Mouse (Mus musculus): ENCODE measurements at regions not wholly inside any gene's neighbourhood (a gene's known extent, or its start where the extent isn't known, plus 50 kb on each side); places are given as distances from the start of the nearest gene placed in this dataset.
"Not testable (repeated sequence)": the region's sequence is repeated elsewhere in the genome, so short reads cannot be mapped to it uniquely, and the experiment has no call there.

- no peak for DNase-seq (ENCODE audit: low spot score)
- Histone ChIP-seq H3K4me3 (no peak overlapping the region), H3K36me3 (no peaks in the 10 kb centered on the region), H3K9me3 (replicated peaks) (no peaks in the 10 kb centered on the region), H3K27me3 (ENCODE audit: low read depth, poor library complexity, severe bottlenecking) (no peaks in the 10 kb centered on the region), H3K4me1 (no peaks in the 10 kb centered on the region), H3K27ac (no peak overlapping the region)
Measured at GRCm38 (mm10) chr1:13042326-13042725, 1628.4 kb downstream of the A830018L16Rik start.

GRCm38 (mm10) chr1:13050140-13050775 lies 1636.4 kb downstream of the A830018L16Rik start:
- no peaks in the 10 kb centered on the region for H3K36me3 ChIP-seq
- H3K27me3 ChIP-seq (ENCODE audit: low read depth, poor library complexity, severe bottlenecking) = peaks cover 16% of the 10 kb centered on the region
- DNase-seq (ENCODE audit: low spot score) = peak; percentile 61
- no peaks in the 10 kb centered on the region for H3K9me3 ChIP-seq (replicated peaks)
- H3K27ac ChIP-seq = no peak overlapping the region
- H3K4me3 ChIP-seq = no peak overlapping the region
- 23% methylated on average over 17 of the region's 17 CpGs for WGBS
- H3K4me1 ChIP-seq = no peaks in the 10 kb centered on the region

GRCm38 (mm10) chr1:13051433-13052066 lies 1637.6 kb downstream of the A830018L16Rik start:
- not testable (repeated sequence) for DNase-seq (ENCODE audit: low spot score); H3K4me3 ChIP-seq; H3K36me3 ChIP-seq; H3K9me3 ChIP-seq (replicated peaks); H3K27ac ChIP-seq; H3K4me1 ChIP-seq
- WGBS = 76% methylated on average over 13 of the region's 13 CpGs
- peaks cover 16% of the 10 kb centered on the region for H3K27me3 ChIP-seq (ENCODE audit: low read depth, poor library complexity, severe bottlenecking)

GRCm38 (mm10) chr1:13052067-13052460 lies 1638.2 kb downstream of the A830018L16Rik start:
- H3K27me3 ChIP-seq (ENCODE audit: low read depth, poor library complexity, severe bottlenecking) = peaks cover 16% of the 10 kb centered on the region
- DNase-seq (ENCODE audit: low spot score) = peak; percentile 43
- 10% methylated on average over 7 of the region's 7 CpGs for WGBS
- H3K4me3 ChIP-seq = no peak overlapping the region
- no peaks in the 10 kb centered on the region for H3K36me3 ChIP-seq
- H3K4me1 ChIP-seq = no peaks in the 10 kb centered on the region
- H3K9me3 ChIP-seq (replicated peaks) = no peaks in the 10 kb centered on the region
- no peak overlapping the region for H3K27ac ChIP-seq

- 33% methylated on average over 14 of the region's 14 CpGs for WGBS
- Histone ChIP-seq H3K27ac (no peak overlapping the region), H3K36me3 (no peaks in the 10 kb centered on the region), H3K9me3 (replicated peaks) (no peaks in the 10 kb centered on the region), H3K27me3 (ENCODE audit: low read depth, poor library complexity, severe bottlenecking) (no peaks in the 10 kb centered on the region; the same call in 1 of the 2 replicates), H3K4me1 (0 out of 2 replicates have a peak, but pooled peaks cover 3% of the 10 kb centered on the region), H3K4me3 (no peak overlapping the region)
- peak; percentile 35 for DNase-seq (ENCODE audit: low spot score)
Measured at GRCm38 (mm10) chr1:13057741-13058140, 1643.8 kb downstream of the A830018L16Rik start.

- H3K4me3 ChIP-seq = no peak overlapping the region
- 80% methylated on average over 6 of the region's 6 CpGs for WGBS
- H3K27me3 ChIP-seq (ENCODE audit: low read depth, poor library complexity, severe bottlenecking) = no peaks in the 10 kb centered on the region
Measured at GRCm38 (mm10) chr1:13059616-13060320, 1645.9 kb downstream of the A830018L16Rik start.

More at GRCm38 (mm10) chr1:13059616-13060320, 1645.9 kb downstream of the A830018L16Rik start:
- Histone ChIP-seq H3K4me1 (0 out of 2 replicates have a peak, but pooled peaks cover 3% of the 10 kb centered on the region), H3K36me3 (no peaks in the 10 kb centered on the region), H3K9me3 (replicated peaks) (no peaks in the 10 kb centered on the region), H3K27ac (no peak overlapping the region)
- no peak for DNase-seq (ENCODE audit: low spot score)
